Mouse (Mus musculus) bone marrow macrophage, adult 2 months (primary cell): Measurements from ENCODE around the gene Hmgb1.

Experiments used
- CTCF ChIP-seq: IDR thresholded peaks from 2 replicates; pipeline ENCODE4 v1.5.1; 2012; ENCODE audit warnings: low read depth, mild to moderate bottlenecking, low read length, moderate library complexity
- POLR2A ChIP-seq: IDR thresholded peaks from 2 replicates; pipeline ENCODE4 v1.6.1; 2012; ENCODE audit warnings: mild to moderate bottlenecking, low read depth, low read length, borderline replicate concordance

DNA sequence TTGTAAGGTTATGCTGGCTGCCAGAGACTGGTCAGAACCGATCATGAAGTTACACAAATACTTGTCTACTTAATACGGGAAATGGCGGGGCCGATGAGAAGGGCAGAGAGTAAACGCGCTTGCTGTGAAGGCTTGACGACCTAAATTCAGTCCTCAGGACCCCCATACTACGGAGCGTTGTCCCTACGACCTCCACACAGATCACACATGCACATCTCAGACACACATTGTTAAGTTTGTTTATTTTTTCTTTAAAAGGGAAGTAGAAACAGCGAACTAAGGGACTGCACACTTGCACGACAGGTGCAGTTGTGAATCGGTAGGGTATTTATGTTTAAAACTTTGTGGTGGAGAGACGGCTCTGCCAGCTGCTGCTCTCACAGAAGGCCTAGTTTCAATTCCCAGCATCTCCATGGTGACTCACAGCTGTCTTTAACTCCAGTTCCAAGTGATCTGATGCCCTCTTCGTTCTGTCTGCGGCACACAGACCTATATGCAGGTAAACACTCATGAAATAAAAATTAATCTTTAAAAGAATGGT is 64.9 kb downstream of the Hmgb1 start:
- TF ChIP-seq CTCF (no peak), POLR2A (no peak)
